Mouse (Mus musculus): ENCODE data around the gene Crtc2. TPM values are rescaled to one million over a fixed set of nuclear protein-coding genes. Genes with fewer than 3 reads are reported as not detected.
A peak's percentile ranks its signal among the peaks of the same experiment; 100 is the strongest.

The Crtc2 gene
- polyA plus RNA-seq, 1 experiment from 2014 or later, result 6.9 TPM

- WGBS (ENCODE audit: insufficient replicate concordance), result 77% methylated on average over 2 of the region's 2 CpGs
- Histone ChIP-seq H3K36me3 (ENCODE audit: control insufficient read depth, insufficient read depth) (no peaks in the 10 kb centered on the region; the same call in 1 of the 2 replicates), H3K27me3 (ENCODE audit: control insufficient read depth, insufficient read depth, low read depth, low read length) (no peaks in the 10 kb centered on the region), H3K4me3 (ENCODE audit: low read depth, low read length) (no peak overlapping the region), H3K9ac (ENCODE audit: low read depth, low read length) (no peak overlapping the region), H3K4me2 (ENCODE audit: low read depth, low read length) (no peak overlapping the region), H3K4me1 (ENCODE audit: control insufficient read depth, low read depth, low read length) (peaks cover 14% of the 10 kb centered on the region), H3K27ac (ENCODE audit: low read length) (no peak overlapping the region), H3K9me3 (replicated peaks; ENCODE audit: control insufficient read depth, low read length) (no peaks in the 10 kb centered on the region)
- ATAC-seq (ENCODE audit: low read depth), result peak; percentile 75
Measured at GRCm38 (mm10) chr3:90241251-90241650, 12.7 kb upstream of the Crtc2 start.

GRCm38 (mm10) chr3:90241669-90242358 lies 12.1 kb upstream of the Crtc2 start:
- H3K9ac ChIP-seq (ENCODE audit: low read depth, low read length), result no peak overlapping the region
- H3K9me3 ChIP-seq (replicated peaks; ENCODE audit: control insufficient read depth, low read length), result no peaks in the 10 kb centered on the region
- no peak overlapping the region for H3K27ac ChIP-seq (ENCODE audit: low read length)
- H3K4me3 ChIP-seq (ENCODE audit: low read depth, low read length), result no peak overlapping the region
- peak; percentile 19 for ATAC-seq (ENCODE audit: low read depth)
- no peak overlapping the region for H3K4me2 ChIP-seq (ENCODE audit: low read depth, low read length)
- WGBS (ENCODE audit: insufficient replicate concordance), result 57% methylated on average over 10 of the region's 10 CpGs
- peaks cover 14% of the 10 kb centered on the region for H3K4me1 ChIP-seq (ENCODE audit: control insufficient read depth, low read depth, low read length)
- H3K36me3 ChIP-seq (ENCODE audit: control insufficient read depth, insufficient read depth), result no peaks in the 10 kb centered on the region
- H3K27me3 ChIP-seq (ENCODE audit: control insufficient read depth, insufficient read depth, low read depth, low read length), result no peaks in the 10 kb centered on the region

DNA sequence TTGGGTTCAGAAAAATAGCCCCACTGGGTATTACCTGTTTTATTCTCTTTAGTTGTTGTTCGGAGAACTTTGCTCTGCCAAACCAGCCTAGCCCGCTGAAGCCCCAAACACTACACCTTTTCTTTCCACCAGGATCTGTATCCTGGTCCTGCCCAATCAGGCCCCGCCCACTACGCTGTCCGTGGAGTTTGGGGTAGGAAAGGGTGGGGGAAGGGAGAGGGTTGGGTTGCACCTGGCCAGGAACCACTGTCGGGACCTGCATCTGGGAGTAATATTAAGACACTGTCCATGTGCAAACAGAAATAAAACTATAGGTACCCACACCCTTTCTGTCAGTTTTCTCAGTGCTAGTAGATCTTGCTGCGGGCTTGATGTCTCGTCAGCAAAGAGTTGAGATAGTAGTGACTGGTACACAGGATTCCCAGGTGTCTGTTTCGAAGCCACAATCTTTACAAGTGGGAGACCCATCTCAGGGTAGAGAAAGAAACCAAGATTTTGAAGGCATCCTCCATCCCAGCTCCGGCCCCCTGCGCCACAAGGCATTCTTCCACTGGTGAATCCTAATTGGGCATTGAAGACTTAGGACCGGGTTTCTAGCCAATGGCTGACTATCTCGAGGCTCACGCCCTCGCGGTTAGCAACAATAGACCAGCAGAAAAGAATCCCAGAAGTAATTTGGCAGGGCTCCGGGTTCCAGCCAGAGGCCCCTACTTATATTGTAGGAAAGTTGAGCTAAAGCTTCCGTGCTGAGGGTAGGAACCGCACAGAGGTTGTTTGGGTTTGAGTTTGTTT lies 10.8 kb upstream of the Crtc2 start, which contains the start of gene Creb3l4:
Gene Creb3l4 (minus strand): TSS at position 529 of the 792 bp plus-strand sequence.
- H3K27me3 ChIP-seq (ENCODE audit: control insufficient read depth, insufficient read depth, low read depth, low read length), result no peaks in the 10 kb centered on the region
- no peak within 1 kb of the TSS for H3K9ac ChIP-seq (ENCODE audit: low read depth, low read length)
- no peaks in the 10 kb centered on the region for H3K36me3 ChIP-seq (ENCODE audit: control insufficient read depth, insufficient read depth)
- H3K4me3 ChIP-seq (ENCODE audit: low read depth, low read length), result peak within 1 kb of the TSS; percentile 16
- peaks cover 19% of the 10 kb centered on the region for H3K4me1 ChIP-seq (ENCODE audit: control insufficient read depth, low read depth, low read length)
- no peaks in the 10 kb centered on the region for H3K9me3 ChIP-seq (replicated peaks; ENCODE audit: control insufficient read depth, low read length)
- ATAC-seq (ENCODE audit: low read depth), result no peak
- WGBS (ENCODE audit: insufficient replicate concordance), result 26% methylated on average over 19 of the region's 19 CpGs
- no peak within 1 kb of the TSS for H3K27ac ChIP-seq (ENCODE audit: low read length)
- peak within 1 kb of the TSS; percentile 22 for H3K4me2 ChIP-seq (ENCODE audit: low read depth, low read length)

DNA sequence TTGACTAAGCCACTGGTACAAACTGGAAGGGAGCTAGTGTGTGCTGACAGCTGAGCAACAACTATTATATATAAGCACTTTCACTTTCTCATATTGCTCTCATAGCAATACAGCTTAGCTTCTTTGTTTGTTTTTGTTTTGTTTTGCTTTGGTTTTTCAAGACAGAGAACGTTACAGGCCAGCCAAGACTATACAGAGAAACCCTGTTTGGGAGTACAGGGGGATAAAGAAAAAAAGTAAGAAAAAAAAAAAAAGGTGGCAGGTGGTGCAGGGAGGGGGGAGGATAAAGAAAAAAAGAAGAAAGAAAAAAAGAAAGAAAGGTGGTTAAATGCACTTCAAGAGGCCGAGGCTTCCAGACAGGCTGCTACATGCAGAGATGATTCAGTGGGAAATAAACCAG lies 8.6 kb upstream of the Crtc2 start:
- no peak for ATAC-seq (ENCODE audit: low read depth)
- Histone ChIP-seq H3K4me2 (ENCODE audit: low read depth, low read length) (no peak overlapping the region), H3K27ac (ENCODE audit: low read length) (no peak overlapping the region), H3K36me3 (ENCODE audit: control insufficient read depth, insufficient read depth) (no peaks in the 10 kb centered on the region; the same call in 1 of the 2 replicates), H3K9me3 (replicated peaks; ENCODE audit: control insufficient read depth, low read length) (no peaks in the 10 kb centered on the region), H3K4me3 (ENCODE audit: low read depth, low read length) (no peak overlapping the region), H3K27me3 (ENCODE audit: control insufficient read depth, insufficient read depth, low read depth, low read length) (no peaks in the 10 kb centered on the region), H3K4me1 (ENCODE audit: control insufficient read depth, low read depth, low read length) (peaks cover 30% of the 10 kb centered on the region), H3K9ac (ENCODE audit: low read depth, low read length) (no peak overlapping the region)
- WGBS (ENCODE audit: insufficient replicate concordance), result 64% methylated on average over 2 of the region's 2 CpGs

- 6% methylated on average over 3 of the region's 3 CpGs for WGBS (ENCODE audit: insufficient replicate concordance)
- Histone ChIP-seq H3K9me3 (replicated peaks; ENCODE audit: control insufficient read depth, low read length) (no peaks in the 10 kb centered on the region), H3K4me2 (ENCODE audit: low read depth, low read length) (peak overlapping the region; percentile 85), H3K27ac (ENCODE audit: low read length) (peak overlapping the region; percentile 58), H3K36me3 (ENCODE audit: control insufficient read depth, insufficient read depth) (no peaks in the 10 kb centered on the region; the same call in 1 of the 2 replicates), H3K9ac (ENCODE audit: low read depth, low read length) (peak overlapping the region; percentile 76), H3K4me3 (ENCODE audit: low read depth, low read length) (peak overlapping the region; percentile 75), H3K4me1 (ENCODE audit: control insufficient read depth, low read depth, low read length) (peaks cover 23% of the 10 kb centered on the region), H3K27me3 (ENCODE audit: control insufficient read depth, insufficient read depth, low read depth, low read length) (no peaks in the 10 kb centered on the region)
- no peak; the same call in 1 of the 2 replicates for ATAC-seq (ENCODE audit: low read depth)
Measured at GRCm38 (mm10) chr3:90247630-90247959, 6.4 kb upstream of the Crtc2 start.

- Histone ChIP-seq H3K4me3 (ENCODE audit: low read depth, low read length) (peak within 1 kb of the TSS; percentile 75), H3K4me1 (ENCODE audit: control insufficient read depth, low read depth, low read length) (peaks cover 20% of the 10 kb centered on the region), H3K27me3 (ENCODE audit: control insufficient read depth, insufficient read depth, low read depth, low read length) (no peaks in the 10 kb centered on the region), H3K36me3 (ENCODE audit: control insufficient read depth, insufficient read depth) (no peaks in the 10 kb centered on the region; the same call in 1 of the 2 replicates), H3K9ac (ENCODE audit: low read depth, low read length) (peak within 1 kb of the TSS; percentile 76), H3K27ac (ENCODE audit: low read length) (peak within 1 kb of the TSS; percentile 75), H3K9me3 (replicated peaks; ENCODE audit: control insufficient read depth, low read length) (no peaks in the 10 kb centered on the region), H3K4me2 (ENCODE audit: low read depth, low read length) (peak within 1 kb of the TSS; percentile 85)
- WGBS (ENCODE audit: insufficient replicate concordance), result under 1% methylated on average over 42 of the region's 44 CpGs
- peak; percentile 95 for ATAC-seq (ENCODE audit: low read depth)
Measured at GRCm38 (mm10) chr3:90247960-90248745, 5.8 kb upstream of the Crtc2 start, which contains the start of gene Slc39a1. Slc39a1 (plus strand) TSS chr3:90248172.

DNA sequence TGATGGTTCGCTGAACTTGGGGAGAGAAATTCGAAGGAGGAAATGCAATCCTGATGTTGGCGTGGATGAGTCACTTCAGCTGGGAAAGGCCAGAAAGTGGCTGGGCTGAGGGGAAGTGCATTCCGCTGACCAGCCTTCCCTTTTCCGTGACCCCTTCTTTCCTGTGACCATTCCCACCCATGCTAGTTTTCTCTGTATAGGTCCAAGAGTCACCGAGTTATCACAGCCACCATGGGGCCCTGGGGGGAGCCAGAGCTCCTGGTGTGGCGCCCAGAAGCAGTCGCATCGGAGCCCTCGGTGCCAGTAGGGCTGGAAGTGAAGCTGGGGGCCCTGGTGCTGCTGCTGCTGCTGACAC lies 5.2 kb upstream of the Crtc2 start:
- Histone ChIP-seq H3K9me3 (replicated peaks; ENCODE audit: control insufficient read depth, low read length) (no peaks in the 10 kb centered on the region), H3K9ac (ENCODE audit: low read depth, low read length) (peak overlapping the region; percentile 76), H3K36me3 (ENCODE audit: control insufficient read depth, insufficient read depth) (no peaks in the 10 kb centered on the region; the same call in 1 of the 2 replicates), H3K27me3 (ENCODE audit: control insufficient read depth, insufficient read depth, low read depth, low read length) (no peaks in the 10 kb centered on the region), H3K27ac (ENCODE audit: low read length) (peak overlapping the region; percentile 75), H3K4me2 (ENCODE audit: low read depth, low read length) (peak overlapping the region; percentile 85), H3K4me1 (ENCODE audit: control insufficient read depth, low read depth, low read length) (peaks cover 16% of the 10 kb centered on the region), H3K4me3 (ENCODE audit: low read depth, low read length) (peak overlapping the region; percentile 75)
- ATAC-seq (ENCODE audit: low read depth), result peak; percentile 25; the same call in 1 of the 2 replicates
- 2% methylated on average over 10 of the region's 10 CpGs for WGBS (ENCODE audit: insufficient replicate concordance)

DNA sequence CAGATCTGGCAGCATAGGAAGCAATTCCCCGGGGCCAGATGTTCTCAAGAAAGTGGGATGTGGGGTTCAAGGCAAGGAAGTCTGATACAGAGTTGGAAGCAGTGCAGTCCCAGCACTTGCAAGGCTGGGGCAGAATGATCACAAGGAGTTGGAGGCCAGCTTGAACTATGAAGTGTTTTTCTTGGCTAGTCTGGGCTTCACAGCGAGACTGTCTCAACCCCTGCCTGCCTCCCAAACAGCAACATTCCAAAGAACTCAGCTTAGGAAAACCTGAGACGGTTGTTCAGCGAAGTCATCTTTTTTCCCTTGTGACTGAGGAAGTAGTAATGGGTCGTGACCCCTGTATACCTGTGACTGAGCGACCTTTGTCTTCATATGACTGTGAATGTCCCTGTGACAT lies 3.2 kb upstream of the Crtc2 start:
- Histone ChIP-seq H3K27me3 (ENCODE audit: control insufficient read depth, insufficient read depth, low read depth, low read length) (no peaks in the 10 kb centered on the region), H3K9me3 (replicated peaks; ENCODE audit: control insufficient read depth, low read length) (no peaks in the 10 kb centered on the region), H3K4me2 (ENCODE audit: low read depth, low read length) (no peak overlapping the region), H3K4me1 (ENCODE audit: control insufficient read depth, low read depth, low read length) (peaks cover 23% of the 10 kb centered on the region), H3K27ac (ENCODE audit: low read length) (no peak overlapping the region), H3K4me3 (ENCODE audit: low read depth, low read length) (no peak overlapping the region), H3K9ac (ENCODE audit: low read depth, low read length) (no peak overlapping the region), H3K36me3 (ENCODE audit: control insufficient read depth, insufficient read depth) (no peaks in the 10 kb centered on the region; the same call in 1 of the 2 replicates)
- 77% methylated on average over 6 of the region's 6 CpGs for WGBS (ENCODE audit: insufficient replicate concordance)
- no peak for ATAC-seq (ENCODE audit: low read depth)

Data from liver, embryonic 16.5 days (tissue).